Mouse (Mus musculus): ENCODE measurements at regions not wholly inside any gene's neighbourhood (a gene's known extent, or its start where the extent isn't known, plus 50 kb on each side); places are given as distances from the start of the nearest gene placed in this dataset.
A peak's percentile ranks its signal among the peaks of the same experiment; 100 is the strongest.

DNA sequence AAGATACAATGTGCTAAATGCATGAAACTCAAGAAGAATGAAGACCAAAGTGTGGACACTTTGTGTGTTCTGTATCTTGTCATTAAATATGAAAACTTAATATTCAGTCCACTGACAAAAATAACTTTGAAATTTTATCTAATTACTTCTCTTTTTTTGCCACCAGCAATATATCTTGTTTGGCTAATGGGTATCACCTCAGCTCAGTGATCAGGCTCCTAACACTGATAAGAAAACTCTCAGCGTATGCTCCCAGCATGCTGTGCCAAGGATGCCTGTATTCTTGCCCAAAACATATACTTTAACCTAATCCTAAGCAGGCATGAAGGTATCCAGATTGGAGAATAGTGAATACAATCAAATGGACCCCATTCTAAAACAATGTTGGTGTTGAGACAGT, 53.3 kb upstream of the Ptpn12 start:
- no peak for DNase-seq
- intact Hi-C loops (cut with DNase I; ENCODE audit: low total_unique reads) = no loop called here

DNA sequence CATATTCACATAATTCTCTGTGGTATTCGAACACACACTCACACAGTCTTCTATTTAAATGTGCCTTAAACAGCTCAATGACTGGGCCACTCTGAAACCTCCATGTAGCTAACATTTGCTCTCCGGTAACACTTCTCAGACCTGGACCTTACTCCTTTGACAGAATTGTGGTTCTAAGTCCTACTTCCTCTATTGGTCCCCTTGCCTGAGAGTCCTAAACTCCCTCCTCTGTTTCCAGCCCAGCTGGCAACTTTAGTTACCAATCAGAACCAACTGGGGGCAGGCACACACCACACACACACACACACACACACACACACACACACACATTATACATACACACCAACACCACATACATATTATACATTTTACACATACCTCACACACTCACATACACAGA, 57.7 kb upstream of the Ptpn12 start:
- intact Hi-C loops (cut with DNase I; ENCODE audit: low total_unique reads) = loop anchor here (10.0 kb wide), 1 partner anchor 49 kb away; no protein-coding TSS in a partner anchor
- no peak for DNase-seq

GRCm38 (mm10) chr5:21115552-21115951, 59.8 kb upstream of the Ptpn12 start:
- DNase-seq = no peak
- intact Hi-C loops (cut with DNase I; ENCODE audit: low total_unique reads) = loop anchor here (10.0 kb wide), 1 partner anchor 51 kb away; no protein-coding TSS in a partner anchor

DNA sequence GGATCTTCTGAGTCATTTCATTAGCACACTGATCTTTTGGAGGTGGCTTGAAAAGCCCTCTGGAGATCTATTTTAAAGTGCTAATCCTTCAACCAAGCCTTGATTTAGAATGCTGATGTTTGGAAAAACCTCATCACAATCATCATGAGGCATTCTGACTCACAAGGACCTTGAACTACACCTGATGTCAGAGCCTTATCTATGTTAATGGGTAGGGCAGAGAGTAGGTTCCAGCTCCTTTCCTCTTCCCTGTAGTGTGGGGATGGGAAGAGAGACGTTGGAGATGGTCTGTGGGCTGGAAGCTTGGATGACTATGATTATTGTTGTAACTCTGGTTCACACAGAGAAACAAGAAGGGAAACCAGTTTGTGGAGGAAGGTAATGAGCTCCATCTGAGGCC, 63.0 kb upstream of the Gsap start:
- DNase-seq = no peak
- intact Hi-C loops (cut with DNase I; ENCODE audit: low total_unique reads) = no loop called here

- intact Hi-C loops (cut with DNase I; ENCODE audit: low total_unique reads) = no loop called here
- DNase-seq = no peak
Observed at GRCm38 (mm10) chr5:21125085-21125484, 61.0 kb upstream of the Gsap start.

- DNase-seq = peak; percentile 20
- intact Hi-C loops (cut with DNase I; ENCODE audit: low total_unique reads) = no loop called here
Observed at GRCm38 (mm10) chr5:21131173-21131572, 54.9 kb upstream of the Gsap start.

GRCm38 (mm10) chr5:21131943-21132342, 54.1 kb upstream of the Gsap start:
- DNase-seq = no peak
- intact Hi-C loops (cut with DNase I; ENCODE audit: low total_unique reads) = no loop called here

- DNase-seq = no peak
- intact Hi-C loops (cut with DNase I; ENCODE audit: low total_unique reads) = no loop called here
Observed at GRCm38 (mm10) chr5:21135476-21135875, 50.6 kb upstream of the Gsap start.

GRCm38 (mm10) chr5:21136081-21136480, 50.0 kb upstream of the Gsap start:
- intact Hi-C loops (cut with DNase I; ENCODE audit: low total_unique reads) = no loop called here

More at GRCm38 (mm10) chr5:21136081-21136480, 50.0 kb upstream of the Gsap start:
- no peak for DNase-seq

Data from gastrocnemius, postnatal 14 days (tissue).